Comparison of ENCODE assay signal across 27 mouse cellular contexts in the genomic region with DNA sequence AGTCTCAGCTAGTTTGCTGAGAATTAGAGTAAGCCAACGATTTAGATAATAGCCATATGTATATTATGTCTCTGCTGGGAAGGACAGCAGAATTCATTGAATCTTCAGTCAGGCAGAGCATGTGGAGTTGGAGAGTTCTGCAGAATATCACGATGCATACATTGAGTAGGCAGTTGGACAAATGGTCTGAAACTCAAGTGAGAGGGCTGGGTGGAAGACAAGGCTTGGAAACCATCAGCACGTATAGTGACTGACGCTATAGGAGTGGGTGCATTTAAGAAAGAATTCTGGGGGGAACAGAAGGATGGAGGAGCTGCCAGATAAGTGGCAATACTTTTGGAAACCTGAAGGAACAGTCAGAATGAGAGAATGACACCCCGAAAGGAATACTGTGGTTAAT. TPM values are rescaled to one million over a fixed set of nuclear protein-coding genes. Genes with fewer than 3 reads are reported as not detected.
DNase-seq lines count a peak whose midpoint lies in the region; ATAC-seq lines count a peak whose summit lies in the region.
"Had no signal": no experiment of that assay in that cellular context is flagged by ENCODE, and none has a peak within 500 bp of the region (broad histone marks: within the 10 kb centered on the region; RNA-seq: fewer than 3 reads in every experiment).

No protein-coding gene starts in this region.

- 93% methylated on average over 5 of the region's 5 CpGs for WGBS in forebrain, embryonic 10.5 days

- H3K27ac ChIP-seq in forebrain, embryonic 10.5 days, result no peak overlapping the region
- H3K27ac ChIP-seq: embryonic facial prominence, embryonic 12.5 days; forebrain, embryonic 15.5 days; gastrocnemius, adult 2 months; intestine, embryonic 15.5 days; limb, embryonic 13.5 days; lung, embryonic 15.5 days; stomach, postnatal 0 days had no signal

- no peaks in the 10 kb centered on the region; the same call in 1 of the 2 replicates for H3K36me3 ChIP-seq in forebrain, embryonic 10.5 days (replicated peaks)
- H3K36me3 ChIP-seq: embryonic facial prominence, embryonic 12.5 days; forebrain, embryonic 15.5 days; intestine, embryonic 15.5 days; lung, embryonic 15.5 days had no signal

- H3K4me3 ChIP-seq in forebrain, embryonic 10.5 days, result no peak overlapping the region
- H3K4me3 ChIP-seq: embryonic facial prominence, embryonic 12.5 days; forebrain, embryonic 15.5 days; gastrocnemius, adult 2 months; intestine, embryonic 15.5 days; limb, embryonic 13.5 days; lung, embryonic 15.5 days had no signal

- DNase-seq in frontal cortex, postnatal 36 days (ENCODE audit: low spot score in 2 of 2), result peak; percentile 28 to 58
- DNase-seq in frontal cortex, postnatal 10 days (ENCODE audit: low spot score in 2 of 2), result no peak
- peak; percentile 59 for DNase-seq in right cerebral cortex, adult 18-20 months
- no peak for DNase-seq in right cerebral cortex, postnatal 25 days
- DNase-seq in left cerebral cortex, adult 9 months (ENCODE audit: low spot score in 2 of 2), result peak; percentile 23 to 37
- DNase-seq in forebrain, embryonic 10.5 days (ENCODE audit: extremely low spot score, low spot score), result no peak
- DNase-seq: adrenal gland, postnatal 10 days; cerebellum, adult 11-12 months; cerebellum, adult 9-11 months; embryo, embryonic 11 days; gastrocnemius, adult 2 months; kidney, adult 2 months; kidney, postnatal 36 days; layer of hippocampus, postnatal 36 days; right cerebral cortex, postnatal 14 days; thymus, adult 2 months; thymus, postnatal 36 days had no signal

- ATAC-seq in megakaryocyte progenitor cell, adult 5-6 weeks (replicated peaks; ENCODE audit: poor library complexity), result no peak
- ATAC-seq: forebrain, embryonic 15.5 days; hindbrain, embryonic 16.5 days; intestine, embryonic 15.5 days; midbrain, embryonic 16.5 days; Patski had no signal

- H3K4me1 ChIP-seq in forebrain, embryonic 10.5 days, result peaks cover 4% of the 10 kb centered on the region; the same call in 1 of the 2 replicates
- H3K4me1 ChIP-seq: intestine, embryonic 15.5 days; lung, embryonic 15.5 days had no signal

- H3K9me3 ChIP-seq in forebrain, embryonic 10.5 days, result no peaks in the 10 kb centered on the region
- H3K9me3 ChIP-seq: embryonic facial prominence, embryonic 12.5 days; forebrain, embryonic 15.5 days; intestine, embryonic 15.5 days; limb, embryonic 13.5 days; lung, embryonic 15.5 days had no signal

- H3K27me3 ChIP-seq in forebrain, embryonic 10.5 days (ENCODE audit: poor library complexity, severe bottlenecking), result no peaks in the 10 kb centered on the region
- H3K27me3 ChIP-seq: embryonic facial prominence, embryonic 12.5 days; forebrain, embryonic 15.5 days; intestine, embryonic 15.5 days; limb, embryonic 13.5 days; lung, embryonic 15.5 days; Patski had no signal

RNA-seq across cellular contexts. Expression of a gene that starts 27.7 kb away (rescaled TPM):
- 51.2 and 55.0 TPM in 2 replicates for total RNA-seq in megakaryocyte progenitor cell, adult 5-6 weeks (2015)
- 63.4 and 68.2 TPM in 2 replicates for total RNA-seq in megakaryocyte progenitor cell, adult 5-6 weeks (2017)
- 103 and 105 TPM in 2 replicates for polyA plus RNA-seq in forebrain, embryonic 10.5 days (2016; fragmentation: Nextera tagmentation; extraction: Ambion mirVana)

RNA-seq across cellular contexts. Expression of a gene that starts 27.8 kb away (rescaled TPM):
- total RNA-seq in megakaryocyte progenitor cell, adult 5-6 weeks (2015), result 14.4 and 19.1 TPM in 2 replicates
- 14.4 and 14.9 TPM in 2 replicates for total RNA-seq in megakaryocyte progenitor cell, adult 5-6 weeks (2017)
- 25.3 and 25.6 TPM in 2 replicates for polyA plus RNA-seq in forebrain, embryonic 10.5 days (2016; fragmentation: Nextera tagmentation; extraction: Ambion mirVana)

Comparison
In these comparisons a context has a peak if more than half of its experiments do, and no peak if none do; other contexts are left out.
1. DNase-seq: peak in frontal cortex, postnatal 36 days (2 of 2), right cerebral cortex, adult 18-20 months (single experiment) and left cerebral cortex, adult 9 months (2 of 2); none in frontal cortex, postnatal 10 days (0 of 2), right cerebral cortex, postnatal 25 days (single experiment) and forebrain, embryonic 10.5 days (single experiment).